Mouse (Mus musculus) midbrain, embryonic 16.5 days (tissue): ENCODE data around the gene Slc25a42. TPM values are rescaled to one million over a fixed set of nuclear protein-coding genes. Genes with fewer than 3 reads are reported as not detected.

Experiments
- ATAC-seq: fragments of 200-750 bp; cut with Nextera tagmentation; 2 replicates; pipeline ENCODE4 v1.8.0; 2017; ENCODE audit warnings: moderate TSS enrichment
- H3K27ac ChIP-seq: fragments of 300-500 bp; sonication (generic); 2 replicates; pipeline ENCODE4 v1.5.1; 2014; ENCODE audit warnings: mild to moderate bottlenecking, low read length, mixed read lengths
- H3K27me3 ChIP-seq: fragments of 300-500 bp; sonication (generic); 2 replicates; pipeline ENCODE4 v1.6.1; 2014; ENCODE audit warnings: low read depth, low read length, mixed read lengths; ENCODE audit not compliant: control insufficient read depth, insufficient read depth
- H3K36me3 ChIP-seq: fragments of 300-500 bp; sonication (generic); 2 replicates; pipeline ENCODE4 v1.6.1; 2014; ENCODE audit warnings: mild to moderate bottlenecking, low read length, moderate library complexity, mixed read lengths; ENCODE audit not compliant: control insufficient read depth, insufficient read depth
- H3K4me1 ChIP-seq: fragments of 300-500 bp; sonication (generic); 2 replicates; pipeline ENCODE4 v1.6.1; 2014; ENCODE audit warnings: mild to moderate bottlenecking, low read length, mixed read lengths; ENCODE audit not compliant: control insufficient read depth, insufficient read depth
- H3K4me2 ChIP-seq: fragments of 300-500 bp; sonication (generic); 2 replicates; pipeline ENCODE4 v1.6.1; 2014; ENCODE audit warnings: mild to moderate bottlenecking, low read length, mixed read lengths
- H3K4me3 ChIP-seq: fragments of 300-500 bp; sonication (generic); 2 replicates; pipeline ENCODE4 v1.5.1; 2014; ENCODE audit warnings: low read depth, mild to moderate bottlenecking, low read length, moderate library complexity, mixed read lengths
- H3K9ac ChIP-seq: fragments of 300-500 bp; sonication (generic); 2 replicates; pipeline ENCODE4 v1.6.1; 2014; ENCODE audit warnings: low read depth, low read length, mixed read lengths
- H3K9me3 ChIP-seq: fragments of 300-500 bp; sonication (generic); replicated peaks from 2 replicates; pipeline ENCODE4 v1.6.1; 2014; ENCODE audit warnings: mild to moderate bottlenecking, low read length, mixed read lengths; ENCODE audit not compliant: control insufficient read depth, poor library complexity, severe bottlenecking
- WGBS: fragments of 180-500 bp; shearing (Covaris S2); extraction: QIAGEN DNeasy Blood & Tissue Kit; methylation state at CpG from one replicate; pipeline ENCODE4 v1.1.7; 2014; 5-methylcytosine and 5-hydroxymethylcytosine counted together
- polyA plus RNA-seq: library from polyadenylated mRNA; unstranded; fragments of >200 nt; fragmentation: Nextera tagmentation; extraction: Ambion mirVana; gene quantifications from 2 replicates; pipeline ENCODE4 v1.2.1, GENCODE M21; 2015

Gene Slc25a42
- polyA plus RNA-seq, 1 experiment from 2014 or later = 9.2 TPM

DNA sequence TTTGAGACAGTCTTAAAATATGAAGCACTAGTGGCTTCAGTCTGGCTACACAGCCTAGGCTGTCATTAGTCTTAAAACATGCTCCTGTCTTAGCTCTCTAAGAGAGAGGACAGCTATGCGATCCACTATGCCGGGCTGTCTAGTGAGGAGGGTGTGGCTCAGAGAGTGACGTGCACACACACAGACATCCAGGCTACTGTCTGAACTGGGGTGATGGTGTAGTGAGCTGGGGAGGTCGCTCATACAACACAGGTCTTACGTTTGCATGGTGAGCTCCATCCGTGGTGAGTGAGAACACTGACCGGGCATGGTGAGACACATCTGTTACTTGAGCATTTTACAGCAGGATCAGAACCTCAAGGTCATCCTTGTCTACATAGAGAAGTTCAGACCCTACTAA lies 40.9 kb downstream of the Slc25a42 start:
- Histone ChIP-seq H3K9ac (no peak overlapping the region), H3K27me3 (no peaks in the 10 kb centered on the region), H3K27ac (no peak overlapping the region), H3K4me1 (peaks cover 20% of the 10 kb centered on the region), H3K4me2 (0 out of 2 replicates have a peak overlapping the region, but pooled peaks have one; percentile 62), H3K4me3 (no peak overlapping the region), H3K36me3 (no peaks in the 10 kb centered on the region), H3K9me3 (no peaks in the 10 kb centered on the region)
- no peak for ATAC-seq
- 92% methylated on average over 7 of the region's 7 CpGs for WGBS

GRCm38 (mm10) chr8:70170748-70171147 lies 41.4 kb downstream of the Slc25a42 start:
- 0 out of 2 replicates have a peak, but pooled peaks cover 3% of the 10 kb centered on the region for H3K27me3 ChIP-seq
- no peaks in the 10 kb centered on the region for H3K9me3 ChIP-seq
- no peaks in the 10 kb centered on the region for H3K36me3 ChIP-seq
- no peak overlapping the region for H3K4me2 ChIP-seq
- H3K9ac ChIP-seq = no peak overlapping the region
- peaks cover 20% of the 10 kb centered on the region for H3K4me1 ChIP-seq
- no peak for ATAC-seq
- no peak overlapping the region for H3K4me3 ChIP-seq
- WGBS = 77% methylated on average over 3 of the region's 3 CpGs
- no peak overlapping the region for H3K27ac ChIP-seq

DNA sequence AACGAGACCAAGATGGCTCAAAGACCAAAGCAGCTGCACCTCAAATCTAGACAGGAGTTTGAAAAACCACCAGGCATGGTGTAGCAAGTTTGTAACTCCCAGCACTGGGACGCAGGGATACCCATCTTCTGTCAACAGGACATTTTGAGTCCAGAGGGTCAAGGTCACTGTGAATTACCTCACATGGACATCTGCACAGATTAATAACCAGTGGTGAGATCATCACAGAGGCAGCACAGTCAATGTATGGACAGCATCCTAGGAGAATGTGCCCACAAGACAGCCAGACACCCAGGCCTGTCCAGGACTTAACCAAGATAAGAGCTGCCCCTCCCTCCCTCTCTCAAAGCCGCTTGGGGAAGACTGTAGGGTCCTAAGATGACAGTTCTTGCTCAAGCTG lies 42.0 kb downstream of the Slc25a42 start:
- 85% methylated on average over 3 of the region's 3 CpGs for WGBS
- Histone ChIP-seq H3K4me2 (no peak overlapping the region), H3K9me3 (no peaks in the 10 kb centered on the region), H3K27ac (no peak overlapping the region), H3K36me3 (no peaks in the 10 kb centered on the region), H3K27me3 (0 out of 2 replicates have a peak, but pooled peaks cover 3% of the 10 kb centered on the region), H3K4me3 (no peak overlapping the region), H3K9ac (no peak overlapping the region), H3K4me1 (peaks cover 20% of the 10 kb centered on the region)
- no peak for ATAC-seq

GRCm38 (mm10) chr8:70166504-70167110 lies 45.5 kb downstream of the Slc25a42 start:
- Histone ChIP-seq H3K4me2 (peak overlapping the region; percentile 59), H3K4me3 (peak overlapping the region; percentile 30), H3K27ac (no peak overlapping the region), H3K27me3 (0 out of 2 replicates have a peak, but pooled peaks cover 3% of the 10 kb centered on the region), H3K4me1 (peaks cover 8% of the 10 kb centered on the region), H3K9ac (peak overlapping the region; percentile 52), H3K9me3 (no peaks in the 10 kb centered on the region), H3K36me3 (no peaks in the 10 kb centered on the region)
- WGBS = 2% methylated on average over 21 of the region's 21 CpGs
- peak; percentile 71 for ATAC-seq

GRCm38 (mm10) chr8:70163316-70163715 lies 48.8 kb downstream of the Slc25a42 start:
- H3K36me3 ChIP-seq = no peaks in the 10 kb centered on the region
- no peaks in the 10 kb centered on the region for H3K9me3 ChIP-seq
- no peak overlapping the region for H3K4me2 ChIP-seq
- H3K9ac ChIP-seq = no peak overlapping the region
- H3K27ac ChIP-seq = no peak overlapping the region
- ATAC-seq = no peak
- 80% methylated on average over 3 of the region's 3 CpGs for WGBS
- H3K27me3 ChIP-seq = 0 out of 2 replicates have a peak, but pooled peaks cover 3% of the 10 kb centered on the region
- no peak overlapping the region for H3K4me3 ChIP-seq
- H3K4me1 ChIP-seq = peaks cover 6% of the 10 kb centered on the region; the same call in 1 of the 2 replicates

DNA sequence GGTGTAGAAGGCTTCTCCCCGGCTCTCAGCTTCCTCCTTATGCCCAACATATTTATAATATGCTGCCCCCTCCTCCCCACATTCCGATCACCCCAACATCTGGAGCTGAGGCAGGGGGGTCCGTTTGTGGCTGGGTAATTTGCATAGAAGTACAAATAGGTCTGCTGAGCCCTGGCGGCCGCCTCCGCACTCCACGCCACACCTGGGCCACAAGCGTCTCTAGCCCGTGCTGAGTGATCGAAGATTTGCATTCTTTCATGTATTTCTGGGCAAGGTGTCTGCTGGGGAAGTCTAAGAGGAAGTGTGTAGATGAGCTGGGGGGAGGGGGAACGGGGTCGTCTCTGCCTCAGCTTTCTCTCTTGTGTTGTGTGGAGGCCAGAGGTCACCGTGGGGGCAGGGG lies 52.1 kb downstream of the Slc25a42 start:
- Histone ChIP-seq H3K4me2 (no peak overlapping the region), H3K27ac (no peak overlapping the region), H3K36me3 (no peaks in the 10 kb centered on the region), H3K9ac (no peak overlapping the region), H3K9me3 (no peaks in the 10 kb centered on the region), H3K4me3 (no peak overlapping the region), H3K4me1 (no peaks in the 10 kb centered on the region), H3K27me3 (no peaks in the 10 kb centered on the region)
- WGBS = 71% methylated on average over 13 of the region's 13 CpGs
- ATAC-seq = no peak

DNA sequence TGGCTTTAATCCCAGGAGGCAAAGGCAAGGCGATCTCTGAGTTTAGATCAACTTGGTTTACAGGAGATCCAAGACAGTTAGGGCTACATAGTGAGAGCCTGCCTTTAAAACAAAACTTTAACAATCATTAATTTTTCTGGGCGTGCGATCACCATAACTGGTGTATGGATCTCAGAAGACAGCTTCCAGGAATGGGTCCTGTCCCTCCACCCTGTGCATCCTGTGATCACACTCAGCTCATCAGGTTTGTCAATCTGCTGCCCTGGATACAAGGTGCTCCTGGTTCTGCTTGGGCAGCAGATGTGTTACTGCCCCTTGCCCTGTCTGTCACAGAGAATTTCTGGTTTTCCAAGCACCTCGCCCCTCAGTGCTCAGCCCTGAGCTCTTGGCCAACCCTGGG lies 52.9 kb downstream of the Slc25a42 start:
- ATAC-seq = no peak
- no peaks in the 10 kb centered on the region for H3K4me1 ChIP-seq
- no peaks in the 10 kb centered on the region for H3K27me3 ChIP-seq
- WGBS = 90% methylated on average over 4 of the region's 4 CpGs
- no peak overlapping the region; the same call in 1 of the 2 replicates for H3K4me2 ChIP-seq
- no peak overlapping the region for H3K4me3 ChIP-seq
- H3K9ac ChIP-seq = no peak overlapping the region
- H3K9me3 ChIP-seq = no peaks in the 10 kb centered on the region
- H3K36me3 ChIP-seq = no peaks in the 10 kb centered on the region
- no peak overlapping the region for H3K27ac ChIP-seq

DNA sequence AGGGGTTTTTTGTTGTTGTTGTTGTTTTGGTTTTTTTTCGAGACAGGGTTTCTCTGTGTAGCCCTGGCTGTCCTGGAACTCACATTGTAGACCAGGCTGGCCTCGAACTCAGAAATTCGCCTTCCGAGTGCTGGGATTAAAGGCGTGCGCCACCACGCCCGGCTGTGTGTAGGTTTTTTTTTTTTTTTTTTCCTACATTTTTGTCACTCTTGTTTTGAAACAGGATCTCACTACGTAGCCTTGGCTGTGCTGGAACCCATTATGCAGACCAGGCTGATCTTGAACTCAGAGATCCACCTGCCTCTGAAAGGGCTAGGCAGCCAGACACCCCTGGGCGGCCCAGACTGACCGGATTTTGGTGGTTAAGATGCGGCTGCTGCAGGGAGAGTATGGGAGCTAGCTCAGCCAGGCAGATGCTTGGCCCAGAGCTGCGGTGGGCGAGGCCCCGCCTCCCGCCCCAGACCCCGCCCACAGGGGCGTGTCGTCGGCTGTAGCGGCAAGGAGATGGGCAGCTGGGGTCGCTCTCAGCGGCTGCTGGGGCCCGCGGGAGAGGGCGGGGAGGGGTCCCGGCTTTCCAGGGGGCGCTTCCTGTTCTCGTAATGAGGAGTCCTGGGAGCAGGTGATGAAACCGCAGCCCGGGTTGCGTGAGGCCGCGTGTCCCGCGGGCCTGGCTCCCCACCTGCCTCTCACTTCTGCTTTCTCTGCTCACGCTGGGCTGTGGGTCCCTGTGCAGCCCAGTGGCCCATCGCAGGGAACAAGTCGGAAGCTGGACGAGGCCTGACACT lies 53.8 kb downstream of the Slc25a42 start:
- WGBS = 8% methylated on average over 40 of the region's 40 CpGs
- Histone ChIP-seq H3K27me3 (no peaks in the 10 kb centered on the region), H3K4me3 (peak overlapping the region; percentile 47), H3K9me3 (no peaks in the 10 kb centered on the region), H3K36me3 (no peaks in the 10 kb centered on the region), H3K9ac (peak overlapping the region; percentile 70), H3K4me2 (peak overlapping the region; percentile 76), H3K4me1 (no peaks in the 10 kb centered on the region), H3K27ac (no peak overlapping the region)
- peak; percentile 95 for ATAC-seq

- WGBS = 100% methylated on average over 1 of the region's 1 CpGs
- H3K27ac ChIP-seq = no peak overlapping the region
- H3K27me3 ChIP-seq = no peaks in the 10 kb centered on the region
- H3K4me1 ChIP-seq = peaks cover 4% of the 10 kb centered on the region
- H3K9me3 ChIP-seq = no peaks in the 10 kb centered on the region
- no peak overlapping the region for H3K9ac ChIP-seq
- no peak overlapping the region for H3K4me2 ChIP-seq
- H3K4me3 ChIP-seq = no peak overlapping the region
- no peak for ATAC-seq
- no peaks in the 10 kb centered on the region for H3K36me3 ChIP-seq
Observed at GRCm38 (mm10) chr8:70157240-70157800, 54.8 kb downstream of the Slc25a42 start.
